In genomic region chr17:47535812-47536236, GRCm38 (mm10) we compare ENCODE assay signal across 13 mouse cellular contexts. TPM values are rescaled to one million over a fixed set of nuclear protein-coding genes. Genes with fewer than 3 reads are reported as not detected.
A peak's percentile ranks its signal among the peaks of the same experiment; 100 is the strongest.
DNase-seq lines count a peak whose midpoint lies in the region; ATAC-seq and TF ChIP-seq lines count a peak whose summit lies in the region.
"Had no signal": no experiment of that assay in that cellular context is flagged by ENCODE, and none has a peak within 500 bp of the region (broad histone marks: within the 10 kb centered on the region; RNA-seq: fewer than 3 reads in every experiment).

No protein-coding gene starts in this region.

- no peak overlapping the region for H3K4me2 ChIP-seq in heart, postnatal 0 days (ENCODE audit: low read depth, low read length)
- H3K4me2 ChIP-seq in liver, embryonic 15.5 days: peak overlapping the region; percentile 67
- H3K4me2 ChIP-seq: embryonic facial prominence, embryonic 13.5 days had no signal

- TF ChIP-seq EP300 in heart, postnatal 0 days (IDR thresholded peaks at IDR 0.05; ENCODE audit: low read depth): no peak

- no peak for TF ChIP-seq CTCF in heart, postnatal 0 days (IDR thresholded peaks at IDR 0.05; ENCODE audit: low read depth)

- ATAC-seq in heart, postnatal 0 days (ENCODE audit: insufficient read depth, low read depth): no peak
- ATAC-seq in liver, embryonic 15.5 days (ENCODE audit: insufficient read depth): peak; percentile 93

- H3K4me1 ChIP-seq in heart, postnatal 0 days (ENCODE audit: control insufficient read depth, insufficient read depth): no peaks in the 10 kb centered on the region
- peaks cover 92% of the 10 kb centered on the region for H3K4me1 ChIP-seq in liver, embryonic 15.5 days (replicated peaks)

- peak overlapping the region; percentile 22; the same call in 1 of the 2 replicates for H3K27ac ChIP-seq in heart, postnatal 0 days (ENCODE audit: low read depth)
- H3K27ac ChIP-seq in liver, embryonic 15.5 days (replicated peaks): peak overlapping the region; percentile 97
- H3K27ac ChIP-seq: embryonic facial prominence, embryonic 13.5 days; heart, adult 2 months had no signal

- H3K36me3 ChIP-seq in heart, postnatal 0 days (replicated peaks; ENCODE audit: control insufficient read depth, insufficient read depth, low read length): no peaks in the 10 kb centered on the region
- H3K36me3 ChIP-seq in liver, embryonic 15.5 days (replicated peaks): no peaks in the 10 kb centered on the region
- H3K36me3 ChIP-seq: embryonic facial prominence, embryonic 13.5 days had no signal

- H3K27me3 ChIP-seq in heart, postnatal 0 days (ENCODE audit: control insufficient read depth, insufficient read depth, low read length): no peaks in the 10 kb centered on the region
- H3K27me3 ChIP-seq in liver, embryonic 15.5 days: no peaks in the 10 kb centered on the region
- H3K27me3 ChIP-seq: CH12.LX; embryonic facial prominence, embryonic 13.5 days had no signal

- no peak for DNase-seq in heart, postnatal 0 days (ENCODE audit: low spot score)
- no peak for DNase-seq in heart, postnatal 36 days
- peak; percentile 92 for DNase-seq in c-Kit-positive CD71-positive TER-119-positive erythroid progenitor cells, embryonic 14.5 days (ENCODE audit: low spot score)
- peak; percentile 77 for DNase-seq in thymus, postnatal 0 days (ENCODE audit: low spot score)
- no peak for DNase-seq in cerebellum, postnatal 4 days (ENCODE audit: low spot score in 2 of 2)
- DNase-seq in urinary bladder, adult 2 months (ENCODE audit: low spot score): no peak
- DNase-seq in left cerebral cortex, postnatal 36 days (ENCODE audit: low spot score in 2 of 2): no peak
- DNase-seq: heart, adult 2 months; kidney, postnatal 10 days; right cerebral cortex, postnatal 25 days had no signal

- H3K9me3 ChIP-seq in heart, postnatal 0 days (replicated peaks; ENCODE audit: control insufficient read depth, low read length): no peaks in the 10 kb centered on the region
- no peaks in the 10 kb centered on the region for H3K9me3 ChIP-seq in liver, embryonic 15.5 days (replicated peaks)
- H3K9me3 ChIP-seq: embryonic facial prominence, embryonic 13.5 days had no signal

- no peak overlapping the region for H3K4me3 ChIP-seq in heart, postnatal 0 days (ENCODE audit: low read depth, low read length)
- H3K4me3 ChIP-seq in liver, embryonic 15.5 days (replicated peaks): peak overlapping the region; percentile 39
- H3K4me3 ChIP-seq: embryonic facial prominence, embryonic 13.5 days; heart, adult 2 months had no signal

- WGBS in heart, postnatal 0 days: 58% methylated on average over 9 of the region's 9 CpGs
- 8% methylated on average over 9 of the region's 9 CpGs for WGBS in liver, embryonic 15.5 days (ENCODE audit: insufficient replicate concordance)

- no peak overlapping the region for H3K9ac ChIP-seq in heart, postnatal 0 days (replicated peaks; ENCODE audit: low read depth, low read length)
- H3K9ac ChIP-seq in liver, embryonic 15.5 days: peak overlapping the region; percentile 63
- H3K9ac ChIP-seq: embryonic facial prominence, embryonic 13.5 days had no signal

- intact Hi-C loops in heart, postnatal 36 days (cut with DNase I): no loop called here
- intact Hi-C loops in left cerebral cortex, postnatal 36 days (cut with DNase I): no loop called here

RNA-seq across cellular contexts. Expression of gene Ccnd3, which starts 31.0 kb away (rescaled TPM):
- 231 and 248 TPM in 2 replicates for total RNA-seq in heart, postnatal 0 days (2014; rRNA removed; ENCODE audit: low replicate concordance)
- polyA plus RNA-seq in heart, postnatal 0 days (2015; fragmentation: Nextera tagmentation; extraction: Ambion mirVana): 180 and 187 TPM in 2 replicates
- 10 to 100 TPM; 79.8 to 88.7 TPM for total RNA-seq in heart, postnatal 36 days (2021)
- 422 and 473 TPM in 2 replicates for polyA plus RNA-seq in liver, embryonic 15.5 days (2015; fragmentation: Nextera tagmentation; extraction: Ambion mirVana)
- 1,113 and 1,146 TPM in 2 replicates for polyA plus RNA-seq in thymus, postnatal 0 days (2015; fragmentation: Nextera tagmentation; extraction: Ambion mirVana)
- 110 and 134 TPM in 2 replicates for polyA plus RNA-seq in urinary bladder, adult 2 months (2012; rRNA removed)
- 10 to 100 TPM; 30.1 to 34.9 TPM for total RNA-seq in left cerebral cortex, postnatal 36 days (2021)

RNA-seq across cellular contexts. Expression of gene Taf8, which starts 33.7 kb away (rescaled TPM):
- 14.7 and 26.4 TPM in 2 replicates for total RNA-seq in heart, postnatal 0 days (2014; rRNA removed; ENCODE audit: low replicate concordance)
- 11.5 and 11.9 TPM in 2 replicates for polyA plus RNA-seq in heart, postnatal 0 days (2015; fragmentation: Nextera tagmentation; extraction: Ambion mirVana)
- 10 to 100 TPM; 12.0 to 13.6 TPM for total RNA-seq in heart, postnatal 36 days (2021)
- polyA plus RNA-seq in liver, embryonic 15.5 days (2015; fragmentation: Nextera tagmentation; extraction: Ambion mirVana): 14.7 and 15.2 TPM in 2 replicates
- polyA plus RNA-seq in thymus, postnatal 0 days (2015; fragmentation: Nextera tagmentation; extraction: Ambion mirVana): 28.0 and 30.8 TPM in 2 replicates
- polyA plus RNA-seq in urinary bladder, adult 2 months (2012; rRNA removed): 29.5 and 33.2 TPM in 2 replicates
- total RNA-seq in left cerebral cortex, postnatal 36 days (2021): 10 to 100 TPM; 16.9 to 20.6 TPM

Comparison
In these comparisons a context has a peak if more than half of its experiments do, and no peak if none do; other contexts are left out.
1. DNase-seq: peak in c-Kit-positive CD71-positive TER-119-positive erythroid progenitor cells, embryonic 14.5 days (single experiment) and thymus, postnatal 0 days (single experiment); none in heart, postnatal 0 days (single experiment), heart, postnatal 36 days (0 of 2), cerebellum, postnatal 4 days (0 of 2), urinary bladder, adult 2 months (single experiment) and left cerebral cortex, postnatal 36 days (0 of 2).